Mouse (Mus musculus): ENCODE measurements around the gene Fbln2.

Fbln2 gene

DNA sequence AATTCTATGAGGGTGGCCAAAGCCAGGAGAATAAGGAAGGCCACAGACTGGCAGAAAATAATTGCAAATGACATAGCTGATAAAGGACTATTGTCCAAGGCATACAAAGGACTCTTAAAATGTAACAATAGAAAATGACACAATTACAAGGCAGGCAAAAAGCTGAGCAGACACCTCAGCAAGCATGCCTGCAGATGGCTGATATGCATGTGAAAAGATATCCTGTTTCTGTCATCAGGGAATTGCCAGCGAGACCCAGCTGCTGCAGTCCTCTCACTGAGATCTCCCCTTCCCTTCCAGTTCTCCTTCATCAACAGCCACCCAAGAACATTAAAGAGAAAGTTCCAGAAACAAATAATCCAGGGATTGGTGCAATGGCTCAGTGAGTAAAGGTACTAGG is 66.0 kb downstream of the Fbln2 start:
- DNase-seq (ENCODE audit: low spot score in 2 of 2), result no peak

DNA sequence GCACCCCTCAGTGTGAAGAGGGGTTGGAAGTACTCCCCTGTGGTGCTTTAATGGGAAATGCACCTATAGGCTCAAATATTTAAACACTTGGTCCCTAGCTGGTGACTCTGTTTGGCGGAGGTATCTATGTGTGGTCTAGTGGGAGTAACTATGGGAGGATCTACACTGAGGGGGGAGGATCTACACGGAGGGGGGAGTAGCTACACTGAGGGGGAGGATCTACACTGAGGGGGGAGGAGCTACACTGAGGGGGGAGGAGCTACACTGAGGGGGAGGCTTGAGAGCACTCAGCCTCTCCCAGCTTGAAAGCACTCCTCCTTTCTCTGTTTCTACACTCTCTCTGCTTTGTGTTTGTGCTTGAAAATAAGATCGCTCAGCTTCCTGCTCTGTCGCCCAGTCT is 67.2 kb downstream of the Fbln2 start:
- no peak for DNase-seq (ENCODE audit: low spot score in 2 of 2)

GRCm38 (mm10) chr6:91281206-91281605 is 69.0 kb downstream of the Fbln2 start:
- DNase-seq (ENCODE audit: low spot score in 2 of 2), result peak; percentile 66 to 96

DNA sequence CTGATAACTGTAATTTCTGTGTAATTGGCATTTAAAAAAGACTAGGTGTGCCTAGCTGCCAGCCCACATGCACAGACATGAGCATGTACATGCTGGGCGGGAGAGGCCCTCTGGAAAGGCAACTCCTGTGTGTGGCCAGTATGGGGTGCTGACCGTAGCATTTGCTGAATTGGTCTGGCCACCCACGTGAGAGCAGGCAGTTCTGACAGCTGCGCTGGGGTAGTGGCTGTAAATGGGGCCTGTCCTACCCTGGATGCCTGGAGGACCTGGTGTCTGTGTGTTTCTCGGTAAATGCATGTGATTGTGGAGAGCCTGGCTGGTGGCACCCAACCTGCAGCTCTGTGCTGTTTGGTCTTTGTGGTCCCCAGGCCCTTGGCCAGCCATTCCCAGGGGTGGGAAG is 69.5 kb downstream of the Fbln2 start:
- no peak for DNase-seq (ENCODE audit: low spot score in 2 of 2)

DNA sequence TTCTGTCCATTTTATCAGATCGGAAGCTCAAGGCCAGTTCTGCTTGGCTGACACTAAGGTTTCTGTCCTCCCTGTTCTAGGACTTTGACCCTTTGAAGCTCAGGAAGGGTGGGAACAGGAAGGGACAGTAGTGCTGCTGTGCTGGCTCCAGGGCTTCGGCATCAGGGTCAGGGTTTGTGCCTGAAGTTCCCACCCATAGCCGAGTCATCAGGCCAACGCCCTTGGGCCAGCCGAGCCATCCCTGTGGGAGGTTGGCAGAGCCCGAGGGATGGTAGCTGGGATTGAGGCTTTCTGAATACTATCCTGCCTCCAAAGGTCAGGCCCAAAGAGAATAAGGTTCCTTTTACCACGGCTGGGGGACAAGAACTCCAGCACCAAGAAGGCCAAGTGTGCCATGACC is 70.8 kb downstream of the Fbln2 start:
- no peak for DNase-seq (ENCODE audit: low spot score in 2 of 2)

- no peak for DNase-seq (ENCODE audit: low spot score in 2 of 2)
Observed at GRCm38 (mm10) chr6:91284521-91285449, 72.5 kb downstream of the Fbln2 start.

GRCm38 (mm10) chr6:91285450-91285790 is 73.2 kb downstream of the Fbln2 start:
- DNase-seq (ENCODE audit: low spot score in 2 of 2), result peak; percentile 31 to 75

- no peak for DNase-seq (ENCODE audit: low spot score in 2 of 2)
Observed at GRCm38 (mm10) chr6:91285814-91286545, 73.7 kb downstream of the Fbln2 start.

- peak; percentile 39 to 66 for DNase-seq (ENCODE audit: low spot score in 2 of 2)
Observed at GRCm38 (mm10) chr6:91286624-91287023, 74.4 kb downstream of the Fbln2 start.

- DNase-seq (ENCODE audit: low spot score in 2 of 2), result no peak
Observed at GRCm38 (mm10) chr6:91287148-91287547, 74.9 kb downstream of the Fbln2 start.

DNA sequence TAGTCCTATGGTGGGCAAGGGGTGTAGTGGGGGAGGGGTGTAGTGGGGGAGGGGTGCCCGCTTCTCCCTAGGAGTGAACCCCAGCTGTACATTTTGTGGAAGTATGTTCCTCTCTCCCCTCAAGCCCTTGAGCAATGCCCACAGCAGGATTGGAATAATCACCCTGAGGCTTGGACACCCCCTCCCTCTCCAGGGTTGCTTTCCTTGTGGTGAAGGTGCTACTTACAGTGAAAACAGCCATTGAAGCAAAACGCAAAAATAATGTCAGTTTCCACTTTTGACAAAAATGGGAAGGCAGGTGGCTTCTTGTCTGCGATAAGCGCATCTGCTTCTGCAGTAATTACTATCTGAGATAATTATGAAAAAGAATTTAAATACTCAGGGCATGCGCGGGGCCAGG is 75.4 kb downstream of the Fbln2 start:
- no peak for DNase-seq (ENCODE audit: low spot score in 2 of 2)

- DNase-seq (ENCODE audit: low spot score in 2 of 2), result no peak
Observed at GRCm38 (mm10) chr6:91288251-91288785, 76.1 kb downstream of the Fbln2 start.

GRCm38 (mm10) chr6:91288961-91289360 is 76.7 kb downstream of the Fbln2 start:
- DNase-seq (ENCODE audit: low spot score in 2 of 2), result no peak

DNA sequence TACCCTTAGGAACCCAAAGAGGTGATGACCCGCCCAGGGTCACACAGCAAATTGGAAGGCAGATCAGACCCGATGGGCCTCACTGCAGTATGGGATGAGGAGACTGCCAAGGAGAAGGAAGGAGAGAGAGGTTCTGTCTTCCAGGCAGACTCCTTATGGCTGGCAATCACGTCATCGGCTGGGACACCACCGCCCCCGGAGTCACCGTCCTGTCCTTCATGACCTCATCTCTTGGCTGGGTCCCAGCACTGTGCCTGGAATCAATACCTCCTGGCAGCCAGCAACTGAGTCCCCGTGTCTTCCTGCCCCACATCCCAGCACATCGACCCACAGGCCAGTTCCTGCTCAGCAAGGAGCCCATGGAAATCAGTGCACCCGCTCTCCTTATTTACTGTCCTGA is 78.7 kb downstream of the Fbln2 start:
- DNase-seq (ENCODE audit: low spot score in 2 of 2), result no peak

DNA sequence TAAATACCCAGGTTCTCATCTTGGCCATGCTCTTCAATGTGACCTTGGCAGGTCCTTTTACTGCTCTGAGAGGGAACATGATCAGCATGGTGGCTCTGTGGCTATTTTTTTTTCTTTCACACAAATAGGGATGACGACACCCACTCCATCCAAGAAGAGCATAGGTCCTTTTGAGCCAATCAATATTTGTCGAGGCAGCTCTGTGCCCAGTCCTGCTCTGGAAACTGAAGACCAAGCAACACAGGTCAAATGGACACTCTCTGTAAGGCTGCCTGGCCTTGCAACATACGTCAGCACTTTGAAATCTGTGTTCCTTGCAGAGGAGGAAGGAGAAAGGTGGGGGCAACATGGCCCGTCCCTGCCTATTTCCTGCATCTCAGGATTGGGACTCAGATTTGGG is 83.2 kb downstream of the Fbln2 start:
- DNase-seq (ENCODE audit: low spot score in 2 of 2), result no peak

DNA sequence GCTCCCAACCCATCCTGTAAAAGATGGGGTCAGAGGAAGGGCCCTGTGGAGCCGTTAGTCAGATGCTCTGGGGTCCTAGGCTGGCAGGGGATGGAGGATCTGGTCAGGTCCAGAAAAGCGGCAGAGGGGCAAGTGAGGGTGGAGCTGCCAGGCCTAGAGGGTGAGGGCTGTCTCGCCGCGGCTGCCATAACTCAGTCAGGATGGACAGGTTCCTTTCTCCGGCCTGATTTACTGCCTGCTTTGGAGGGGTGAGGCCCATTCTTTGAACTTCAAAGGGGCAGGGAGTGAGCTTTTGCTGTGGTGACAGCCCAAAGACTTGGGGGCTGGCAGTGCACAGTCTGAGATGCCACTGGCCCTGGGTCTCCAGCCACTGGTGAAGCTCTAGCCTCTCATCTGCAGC is 86.6 kb downstream of the Fbln2 start:
- DNase-seq (ENCODE audit: low spot score in 2 of 2), result no peak

GRCm38 (mm10) chr6:91300079-91300478 is 87.8 kb downstream of the Fbln2 start:
- no peak for DNase-seq (ENCODE audit: low spot score in 2 of 2)

DNA sequence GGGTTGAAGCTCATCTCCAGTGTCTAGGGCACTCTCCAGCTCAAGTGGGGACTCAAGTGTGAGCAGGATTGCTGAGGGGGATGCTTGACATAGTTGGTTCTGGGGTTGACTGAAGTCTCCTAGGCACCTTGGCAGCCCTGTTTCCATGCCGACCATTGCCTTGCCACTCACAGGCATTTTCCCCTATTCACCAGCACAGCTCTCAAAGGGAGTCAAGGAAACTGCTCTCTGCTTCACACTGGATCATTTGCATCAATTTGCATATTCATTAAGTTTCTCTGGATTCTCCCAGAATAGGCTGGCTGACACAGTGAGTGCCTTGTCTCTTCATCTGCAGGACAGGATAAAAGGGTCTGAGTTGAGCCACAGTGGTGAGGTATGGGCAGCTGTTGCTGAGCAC is 89.6 kb downstream of the Fbln2 start:
- no peak for DNase-seq (ENCODE audit: low spot score in 2 of 2)

DNA sequence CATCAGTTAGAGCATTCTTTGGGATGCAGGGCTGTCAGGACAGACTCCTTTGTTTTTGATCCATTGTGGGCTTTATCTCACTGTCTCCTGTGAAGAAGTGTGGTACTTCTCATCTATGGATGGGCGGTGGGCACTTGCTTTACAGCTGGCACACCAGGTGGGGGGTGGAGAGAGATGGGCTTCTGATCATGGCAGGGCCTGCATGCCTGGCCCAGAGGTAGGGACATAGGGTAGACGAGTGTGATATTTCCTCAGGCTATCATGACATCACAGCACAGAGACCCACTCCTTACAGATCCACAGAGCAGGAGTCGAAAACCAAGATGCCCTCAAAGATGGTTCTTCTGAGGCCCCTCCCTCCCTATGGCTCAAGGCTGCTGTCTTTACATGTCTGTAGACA is 90.1 kb downstream of the Fbln2 start:
- no peak for DNase-seq (ENCODE audit: low spot score in 2 of 2)

- DNase-seq (ENCODE audit: low spot score in 2 of 2), result no peak
Observed at GRCm38 (mm10) chr6:91304172-91304571, 91.9 kb downstream of the Fbln2 start.

- DNase-seq (ENCODE audit: low spot score in 2 of 2), result no peak
Observed at GRCm38 (mm10) chr6:91307972-91308371, 95.7 kb downstream of the Fbln2 start.

DNA sequence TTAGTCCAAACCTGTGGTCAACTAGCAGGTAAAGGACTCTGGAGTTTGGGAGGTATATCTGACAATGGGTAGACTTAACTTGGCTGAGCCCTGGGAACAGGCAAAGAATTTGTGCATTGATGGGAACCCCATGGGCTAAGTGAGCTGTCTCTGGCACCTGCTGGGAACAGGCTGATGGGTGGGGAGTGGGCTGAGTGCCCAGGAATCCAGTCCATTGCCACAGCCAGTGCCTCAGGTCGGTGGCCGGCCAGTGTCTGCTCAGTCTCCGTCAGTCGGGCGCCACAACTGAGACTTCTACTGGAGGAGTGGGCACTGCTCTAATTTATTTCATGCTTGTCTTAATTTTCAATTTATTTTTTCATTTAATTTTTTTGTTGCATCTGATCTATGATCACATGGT is 98.9 kb downstream of the Fbln2 start:
- DNase-seq (ENCODE audit: low spot score in 2 of 2), result no peak

DNA sequence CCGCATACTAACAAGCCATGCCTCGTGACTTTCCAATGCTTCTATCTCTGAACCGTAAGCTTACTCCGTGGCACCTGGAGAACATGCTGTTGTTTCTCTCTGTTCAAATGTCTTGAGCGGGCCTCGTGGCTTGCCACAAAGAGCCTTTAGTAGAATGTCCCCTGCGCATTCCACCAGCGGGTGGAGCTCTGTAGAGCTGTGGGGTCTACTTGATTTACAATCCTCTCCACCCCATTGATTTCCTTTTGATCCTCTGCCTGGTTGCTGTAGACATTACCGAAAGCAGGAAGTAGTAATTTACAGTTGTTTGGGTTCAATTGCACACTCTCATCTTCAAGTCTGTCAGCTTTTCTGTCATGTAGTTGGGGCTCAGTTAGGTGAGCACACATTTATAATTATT is 100.2 kb downstream of the Fbln2 start:
- DNase-seq (ENCODE audit: low spot score in 2 of 2), result no peak

Data from urinary bladder, adult 18-20 months (tissue).